Mouse (Mus musculus) limb, embryonic 14.5 days (tissue): Measurements from ENCODE around the gene Filip1l. TPM values are rescaled to one million over a fixed set of nuclear protein-coding genes. Genes with fewer than 3 reads are reported as not detected.

Experiments used
- ATAC-seq: fragments of 200-750 bp; cut with Nextera tagmentation; 2 replicates; pipeline ENCODE4 v1.8.0; 2017; ENCODE audit warnings: low read depth, moderate number of reproducible peaks, moderate TSS enrichment; ENCODE audit not compliant: low FRiP score
- DNase-seq: peaks from one replicate; pipeline ENCODE4 v3.0.0-alpha.2; 2015; ENCODE audit warnings: low spot score
- H3K27ac ChIP-seq: fragments of 300-500 bp; sonication (generic); replicated peaks from 2 replicates; pipeline ENCODE4 v1.5.1; 2014; ENCODE audit warnings: low read depth, mild to moderate bottlenecking, low read length, moderate library complexity, mixed read lengths
- H3K27me3 ChIP-seq: fragments of 300-500 bp; sonication (generic); 2 replicates; pipeline ENCODE4 v1.6.1; 2014; ENCODE audit warnings: low read length, mixed read lengths; ENCODE audit not compliant: control insufficient read depth, insufficient read depth
- H3K36me3 ChIP-seq: fragments of 300-500 bp; sonication (generic); 2 replicates; pipeline ENCODE4 v1.6.1; 2014; ENCODE audit warnings: mild to moderate bottlenecking, low read length, moderate library complexity, mixed read lengths; ENCODE audit not compliant: control insufficient read depth, insufficient read depth
- H3K4me1 ChIP-seq: fragments of 300-500 bp; sonication (generic); 2 replicates; pipeline ENCODE4 v1.6.1; 2014; ENCODE audit warnings: antibody characterized with exemption, low read length, mixed read lengths; ENCODE audit not compliant: control insufficient read depth, insufficient read depth
- H3K4me2 ChIP-seq: fragments of 300-500 bp; sonication (generic); replicated peaks from 2 replicates; pipeline ENCODE4 v1.6.1; 2014; ENCODE audit warnings: low read depth, mild to moderate bottlenecking, low read length, moderate library complexity; ENCODE audit not compliant: severe bottlenecking
- H3K4me3 ChIP-seq: fragments of 300-500 bp; sonication (generic); replicated peaks from 2 replicates; pipeline ENCODE4 v1.5.1; 2014; ENCODE audit warnings: low read length
- H3K9ac ChIP-seq: fragments of 300-500 bp; sonication (generic); 2 replicates; pipeline ENCODE4 v1.6.1; 2014; ENCODE audit warnings: mild to moderate bottlenecking, low read depth, low read length, moderate library complexity; ENCODE audit not compliant: severe bottlenecking
- H3K9me3 ChIP-seq: fragments of 300-500 bp; sonication (generic); 2 replicates; pipeline ENCODE4 v1.6.1; 2016; ENCODE audit warnings: low read length; ENCODE audit not compliant: control insufficient read depth
- POLR2A ChIP-seq: fragments of 200-500 bp; IDR thresholded peaks from 2 replicates; pipeline ENCODE4 v1.8.0; 2012; ENCODE audit warnings: inconsistent platforms, mild to moderate bottlenecking, moderate library complexity, borderline replicate concordance; ENCODE audit not compliant: insufficient read depth, insufficient read length; ENCODE audit errors: extremely low read depth
- WGBS: fragments of 180-500 bp; shearing (Covaris S2); extraction: QIAGEN DNeasy Blood & Tissue Kit; methylation state at CpG from one replicate; pipeline ENCODE4 v1.1.7; 2014; 5-methylcytosine and 5-hydroxymethylcytosine counted together
- polyA plus RNA-seq, 2 experiments: library from polyadenylated mRNA; depleted of rRNA in 1 of 2; stranded (reverse) in 1 of 2; unstranded in 1 of 2; fragments of >200 nt; fragmentation: Nextera tagmentation in 1 of 2; extraction: Ambion mirVana in 1 of 2; gene quantifications; 2 replicates each; pipeline versions ENCODE4 v1.2.1 to v1.2.3; 2012 to 2014

The Filip1l gene
- polyA plus RNA-seq, 2 experiments: 30.3 to 43.9 TPM

- no peak for TF ChIP-seq POLR2A
- WGBS: 65% methylated on average over 2 of the region's 2 CpGs
- Histone ChIP-seq H3K27ac (no peak overlapping the region), H3K4me1 (no peaks in the 10 kb centered on the region; the same call in 1 of the 2 replicates), H3K9ac (no peak overlapping the region), H3K27me3 (no peaks in the 10 kb centered on the region), H3K4me3 (no peak overlapping the region), H3K36me3 (no peaks in the 10 kb centered on the region), H3K9me3 (no peaks in the 10 kb centered on the region), H3K4me2 (no peak overlapping the region)
- no peak for ATAC-seq
- no peak for DNase-seq
Observed at GRCm38 (mm10) chr16:57582008-57582407, 229.1 kb downstream of the Filip1l start.

GRCm38 (mm10) chr16:57585201-57585600, 232.3 kb downstream of the Filip1l start:
- Histone ChIP-seq H3K27ac (no peak overlapping the region), H3K4me3 (no peak overlapping the region), H3K36me3 (no peaks in the 10 kb centered on the region), H3K4me1 (no peaks in the 10 kb centered on the region; the same call in 1 of the 2 replicates), H3K27me3 (no peaks in the 10 kb centered on the region), H3K9me3 (no peaks in the 10 kb centered on the region), H3K4me2 (no peak overlapping the region), H3K9ac (no peak overlapping the region)
- peak; percentile 34 for DNase-seq
- ATAC-seq: no peak
- TF ChIP-seq POLR2A: no peak
- WGBS: 34% methylated on average over 3 of the region's 3 CpGs

GRCm38 (mm10) chr16:57593422-57594157, 240.7 kb downstream of the Filip1l start:
- no peak for TF ChIP-seq POLR2A
- Histone ChIP-seq H3K4me3 (no peak overlapping the region), H3K27me3 (no peaks in the 10 kb centered on the region), H3K4me2 (no peak overlapping the region), H3K9ac (no peak overlapping the region), H3K4me1 (no peaks in the 10 kb centered on the region), H3K9me3 (no peaks in the 10 kb centered on the region), H3K36me3 (no peaks in the 10 kb centered on the region), H3K27ac (no peak overlapping the region)
- ATAC-seq (no peak; the same call in 1 of the 2 replicates), DNase-seq (peak; percentile 85)
- 34% methylated on average over 7 of the region's 7 CpGs for WGBS

GRCm38 (mm10) chr16:57597295-57597957, 244.5 kb downstream of the Filip1l start:
- H3K9me3 ChIP-seq: no peaks in the 10 kb centered on the region
- ATAC-seq (no peak), DNase-seq (no peak)
- H3K4me3 ChIP-seq: no peak overlapping the region
- H3K27me3 ChIP-seq: no peaks in the 10 kb centered on the region
- no peak overlapping the region for H3K9ac ChIP-seq
- TF ChIP-seq POLR2A: no peak
- H3K36me3 ChIP-seq: no peaks in the 10 kb centered on the region
- no peak overlapping the region for H3K4me2 ChIP-seq
- WGBS: 83% methylated on average over 4 of the region's 4 CpGs
- H3K27ac ChIP-seq: no peak overlapping the region
- no peaks in the 10 kb centered on the region for H3K4me1 ChIP-seq

- H3K4me1 ChIP-seq: no peaks in the 10 kb centered on the region
- no peaks in the 10 kb centered on the region for H3K9me3 ChIP-seq
- DNase-seq (no peak), ATAC-seq (no peak)
- no peak for TF ChIP-seq POLR2A
- H3K4me2 ChIP-seq: no peak overlapping the region
- no peak overlapping the region for H3K9ac ChIP-seq
- no peaks in the 10 kb centered on the region for H3K36me3 ChIP-seq
- no peak overlapping the region for H3K4me3 ChIP-seq
- no peaks in the 10 kb centered on the region for H3K27me3 ChIP-seq
- H3K27ac ChIP-seq: no peak overlapping the region
Observed at GRCm38 (mm10) chr16:57601031-57601430, 248.1 kb downstream of the Filip1l start.
